Mouse (Mus musculus): ENCODE results near the gene Fzd2. TPM values are rescaled to one million over a fixed set of nuclear protein-coding genes. Genes with fewer than 3 reads are reported as not detected.
"Not testable (repeated sequence)": the region's sequence is repeated elsewhere in the genome, so short reads cannot be mapped to it uniquely, and the experiment has no call there.

The Fzd2 gene
- total RNA-seq, 2 experiments from 2014 or later = not detected

DNA sequence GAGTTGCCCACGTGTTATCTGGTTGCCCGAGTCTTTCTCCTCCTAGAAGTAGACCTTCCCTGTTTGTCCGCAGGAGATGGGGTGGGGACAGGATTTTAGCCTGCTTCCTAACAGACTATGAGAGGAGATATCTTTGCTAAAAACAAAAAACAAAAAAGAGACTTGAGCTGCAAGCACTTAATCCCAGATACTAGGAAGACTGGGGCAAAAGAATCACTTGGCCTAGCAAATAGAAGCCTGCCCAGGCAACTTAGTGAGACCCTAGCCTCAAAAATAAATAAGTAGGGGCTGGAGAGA lies 24.2 kb upstream of the Fzd2 start:
- ATAC-seq (replicated peaks; ENCODE audit: poor library complexity, severe bottlenecking) = no peak

DNA sequence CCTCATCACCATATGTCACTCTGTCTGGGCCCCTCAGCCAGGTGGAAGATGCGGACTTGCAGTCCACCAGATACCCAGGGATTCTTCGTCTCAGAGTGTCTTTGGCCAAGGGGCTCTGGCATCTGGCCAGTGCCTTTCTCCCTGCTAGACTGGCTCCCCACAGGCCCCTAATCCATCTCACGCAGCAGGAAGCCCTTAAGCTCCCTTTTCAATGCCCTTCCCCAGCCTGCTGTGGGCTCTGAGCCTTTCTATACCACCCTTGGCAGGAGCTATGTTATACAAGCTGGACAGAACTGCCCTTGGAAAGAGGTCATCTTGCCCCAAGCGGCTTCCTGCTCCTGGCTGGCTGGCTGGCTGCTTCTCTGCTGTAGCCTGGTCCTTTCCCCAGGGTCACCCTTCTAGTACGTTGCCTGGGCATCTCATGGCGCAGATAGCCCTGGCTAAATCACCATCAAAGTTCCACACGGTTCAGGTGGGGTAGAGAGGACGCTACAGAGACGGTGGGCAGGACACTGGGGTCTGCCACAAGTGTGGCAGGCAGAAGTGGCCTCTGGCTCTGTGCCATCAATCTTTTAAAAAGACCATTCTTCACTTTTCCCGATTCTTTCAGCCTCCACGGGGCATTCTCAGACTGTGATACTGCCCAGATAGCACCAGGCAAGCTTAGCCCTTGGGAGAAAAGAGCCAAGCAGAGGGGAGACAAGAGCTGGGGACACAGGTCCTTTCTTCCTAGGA lies 22.7 kb upstream of the Fzd2 start:
- no peak for ATAC-seq (replicated peaks; ENCODE audit: poor library complexity, severe bottlenecking)

DNA sequence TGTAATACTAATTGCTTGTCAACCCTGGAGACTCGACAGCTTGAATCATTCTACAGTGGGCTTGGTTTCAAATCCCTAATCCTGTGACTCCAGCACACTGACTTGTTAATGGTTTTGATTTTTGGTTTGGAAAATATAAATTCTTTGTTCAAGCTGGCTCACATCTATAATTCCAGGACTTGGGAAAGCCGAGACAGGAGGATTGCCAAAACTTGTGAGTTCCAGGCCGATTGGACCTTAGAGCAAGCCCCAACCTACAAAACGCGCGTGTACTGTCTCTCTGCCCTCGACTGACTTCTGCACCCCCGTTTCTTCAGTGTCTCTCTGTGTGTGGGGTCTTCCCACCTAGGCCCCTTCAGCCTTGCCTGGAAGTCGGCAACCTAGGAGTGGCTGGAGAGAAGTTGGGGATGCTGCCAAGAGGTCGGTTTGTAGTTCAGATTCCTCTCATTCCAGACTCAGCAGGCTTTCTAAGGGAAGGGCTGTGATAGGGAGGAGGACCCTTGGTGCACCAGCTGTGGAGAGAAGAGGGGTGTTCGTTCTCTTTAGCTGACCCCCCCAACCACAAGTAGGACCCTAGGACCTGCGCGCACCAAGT lies 22.1 kb upstream of the Fzd2 start:
- no peak for ATAC-seq (replicated peaks; ENCODE audit: poor library complexity, severe bottlenecking)

DNA sequence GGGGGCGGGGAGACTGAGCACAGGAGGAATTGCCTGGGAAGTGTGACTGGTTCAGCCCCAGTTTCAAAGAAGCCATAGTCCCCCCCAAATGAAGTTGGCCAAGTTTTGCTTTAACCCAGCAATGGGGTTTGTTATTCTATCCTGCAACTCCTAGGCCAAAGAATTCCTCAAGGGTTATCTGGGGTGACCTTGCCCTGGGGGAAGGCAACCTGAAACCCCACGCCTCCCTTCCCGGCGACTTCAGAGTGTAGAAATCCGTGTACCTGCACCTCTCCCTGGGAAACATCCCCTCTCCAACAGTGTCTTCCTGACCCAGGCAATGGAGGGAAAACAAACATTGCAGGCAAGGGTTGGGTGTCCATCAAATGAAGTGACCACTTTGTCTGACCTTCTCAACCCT lies 21.5 kb upstream of the Fzd2 start:
- no peak for ATAC-seq (replicated peaks; ENCODE audit: poor library complexity, severe bottlenecking)

DNA sequence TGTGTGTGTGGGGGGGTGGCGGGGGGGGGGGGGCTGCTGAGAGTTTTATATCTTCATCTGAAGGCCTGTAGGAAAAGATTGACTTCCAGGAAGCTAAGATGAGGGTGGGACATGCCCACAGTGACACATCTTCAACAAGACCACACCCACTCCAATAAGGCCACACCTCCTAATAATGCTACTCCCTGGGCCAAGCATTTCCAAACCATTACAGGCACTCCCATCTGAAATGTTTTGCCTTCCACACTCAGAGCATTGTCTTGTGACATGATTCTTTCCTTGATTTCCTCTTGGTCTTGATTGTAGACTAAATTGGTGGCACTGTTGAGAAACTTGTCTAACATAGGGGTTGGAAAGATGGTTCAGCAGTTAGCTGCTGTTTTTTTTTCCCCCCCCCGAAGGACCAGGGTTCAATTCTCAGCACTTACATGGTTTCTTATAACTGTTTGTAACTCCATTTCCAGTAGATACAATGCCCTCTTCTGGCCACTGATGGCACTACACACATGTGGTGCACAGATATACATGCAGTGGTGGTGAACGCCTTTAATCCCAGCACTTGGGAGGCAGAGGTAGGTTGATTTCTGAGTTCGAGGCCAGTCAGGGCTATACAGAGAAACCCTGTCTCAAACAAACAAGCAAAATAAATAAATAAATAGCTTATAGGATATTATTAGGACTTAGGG lies 17.6 kb upstream of the Fzd2 start:
- ATAC-seq (replicated peaks; ENCODE audit: poor library complexity, severe bottlenecking) = no peak

DNA sequence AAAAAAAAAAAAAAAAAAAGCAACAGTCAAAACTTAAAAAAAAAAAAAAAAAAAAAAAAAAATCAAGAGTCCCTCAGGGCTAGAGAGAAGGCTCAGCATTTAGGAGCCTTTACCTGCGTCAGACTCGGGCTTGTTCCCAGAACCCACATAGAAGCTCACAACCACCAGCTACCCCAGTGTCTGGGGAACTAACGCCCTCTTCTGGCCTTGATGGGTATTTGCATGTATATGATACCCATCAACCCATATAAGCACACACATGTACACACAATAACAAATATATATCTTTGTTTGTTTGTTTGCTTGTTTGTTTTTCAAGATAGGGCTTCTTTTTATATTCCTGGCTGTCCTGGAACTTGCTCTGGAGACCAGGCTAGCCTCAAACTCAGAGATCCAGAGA lies 16.6 kb upstream of the Fzd2 start:
- ATAC-seq (replicated peaks; ENCODE audit: poor library complexity, severe bottlenecking) = no peak

DNA sequence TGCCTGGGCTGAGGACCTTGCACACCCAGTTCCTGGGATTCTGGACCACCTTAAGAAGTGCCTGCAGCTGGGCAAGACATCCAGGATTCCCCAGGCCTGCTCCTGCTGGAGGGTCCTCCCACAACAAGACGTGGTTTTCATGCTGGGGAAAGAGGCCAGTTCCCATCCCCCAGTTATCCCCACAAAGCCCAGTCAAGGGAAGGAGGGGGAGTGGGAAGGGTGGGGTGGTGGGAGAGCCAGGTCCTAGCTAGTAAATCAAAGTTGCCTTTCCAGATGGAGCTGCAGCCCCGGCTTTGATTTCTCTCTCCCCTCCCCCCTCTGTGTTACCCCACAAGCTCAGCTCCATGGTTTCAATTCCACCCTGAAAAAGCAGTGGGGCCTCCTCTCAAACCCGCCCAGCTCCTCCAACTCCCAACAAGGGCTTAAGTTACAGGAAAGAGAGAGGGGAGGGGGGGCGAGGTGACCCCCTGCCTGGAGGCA lies 8.8 kb upstream of the Fzd2 start:
- ATAC-seq (replicated peaks; ENCODE audit: poor library complexity, severe bottlenecking) = no peak

DNA sequence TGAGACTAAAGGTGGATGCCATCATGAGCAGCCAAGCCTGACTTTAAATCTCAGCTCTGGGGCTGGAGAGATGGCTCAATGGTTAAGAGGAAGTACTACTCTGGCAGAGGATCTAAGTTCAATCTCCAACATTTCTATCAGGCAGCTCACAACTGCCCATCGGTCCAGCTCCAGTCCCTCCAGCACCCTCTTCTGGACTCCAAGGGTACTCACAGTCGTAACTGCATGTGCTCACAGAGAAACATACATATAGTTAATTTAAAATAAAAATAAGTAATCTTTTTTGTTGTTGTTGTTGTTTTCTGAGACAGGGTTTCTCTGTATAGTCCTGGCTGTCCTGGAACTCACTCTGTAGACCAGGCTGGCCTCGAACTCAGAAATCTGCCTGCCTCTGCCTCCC lies 4.3 kb upstream of the Fzd2 start:
- ATAC-seq (replicated peaks; ENCODE audit: poor library complexity, severe bottlenecking) = 0 out of 2 replicates have a peak, but pooled peaks have one; percentile 38

DNA sequence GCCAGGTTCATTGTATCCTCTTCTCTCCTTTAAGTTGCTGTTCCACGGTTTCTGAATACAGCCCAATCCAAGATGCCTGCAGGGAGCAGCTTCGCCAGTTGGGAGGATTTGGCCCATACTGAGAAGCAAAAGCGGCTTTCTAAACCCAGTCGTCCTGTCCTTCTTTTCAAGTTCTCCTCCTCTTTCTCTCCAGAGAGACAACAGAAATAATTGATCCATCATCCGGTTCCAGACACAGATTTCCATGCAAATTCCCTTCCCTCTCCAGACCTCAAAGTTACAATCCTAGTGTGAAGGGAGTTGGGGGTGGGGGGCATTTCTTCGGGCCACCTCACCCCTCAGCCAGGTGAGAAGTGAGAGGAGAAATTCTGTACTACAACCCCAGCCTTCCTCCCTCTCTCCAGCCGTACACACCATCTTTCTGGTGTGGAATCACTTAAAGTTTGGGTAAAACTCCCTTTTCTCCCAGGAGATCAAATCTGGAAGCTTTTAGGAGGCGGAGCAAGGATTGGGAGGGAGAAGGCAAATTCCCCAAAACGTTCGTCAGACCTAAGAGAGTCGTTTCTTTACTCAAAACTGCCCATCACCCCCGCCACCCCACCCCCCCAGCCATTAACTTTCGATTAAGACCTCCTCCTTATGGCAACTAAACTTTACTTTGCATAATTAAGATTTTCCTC lies 1.2 kb upstream of the Fzd2 start:
- no peak for ATAC-seq (replicated peaks; ENCODE audit: poor library complexity, severe bottlenecking)

DNA sequence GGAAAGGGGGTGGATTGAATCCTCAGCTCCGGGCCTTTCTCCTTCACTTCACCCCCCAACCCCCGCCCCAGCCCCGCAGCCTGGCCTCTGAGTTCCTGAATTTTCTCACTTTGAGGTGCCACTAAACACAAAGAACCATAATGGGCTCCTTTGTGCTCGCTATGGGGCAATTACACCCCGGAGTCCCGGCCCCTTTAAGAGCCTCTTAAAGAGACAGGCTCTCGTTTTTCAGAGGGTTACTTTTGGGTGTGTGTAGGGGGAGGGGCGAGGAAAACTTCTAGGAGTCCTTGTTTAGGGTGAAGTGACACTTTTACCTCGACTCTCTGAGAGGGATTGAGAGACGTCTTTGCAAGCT lies 723 bp upstream of the Fzd2 start:
- no peak for ATAC-seq (replicated peaks; ENCODE audit: poor library complexity, severe bottlenecking)

DNA sequence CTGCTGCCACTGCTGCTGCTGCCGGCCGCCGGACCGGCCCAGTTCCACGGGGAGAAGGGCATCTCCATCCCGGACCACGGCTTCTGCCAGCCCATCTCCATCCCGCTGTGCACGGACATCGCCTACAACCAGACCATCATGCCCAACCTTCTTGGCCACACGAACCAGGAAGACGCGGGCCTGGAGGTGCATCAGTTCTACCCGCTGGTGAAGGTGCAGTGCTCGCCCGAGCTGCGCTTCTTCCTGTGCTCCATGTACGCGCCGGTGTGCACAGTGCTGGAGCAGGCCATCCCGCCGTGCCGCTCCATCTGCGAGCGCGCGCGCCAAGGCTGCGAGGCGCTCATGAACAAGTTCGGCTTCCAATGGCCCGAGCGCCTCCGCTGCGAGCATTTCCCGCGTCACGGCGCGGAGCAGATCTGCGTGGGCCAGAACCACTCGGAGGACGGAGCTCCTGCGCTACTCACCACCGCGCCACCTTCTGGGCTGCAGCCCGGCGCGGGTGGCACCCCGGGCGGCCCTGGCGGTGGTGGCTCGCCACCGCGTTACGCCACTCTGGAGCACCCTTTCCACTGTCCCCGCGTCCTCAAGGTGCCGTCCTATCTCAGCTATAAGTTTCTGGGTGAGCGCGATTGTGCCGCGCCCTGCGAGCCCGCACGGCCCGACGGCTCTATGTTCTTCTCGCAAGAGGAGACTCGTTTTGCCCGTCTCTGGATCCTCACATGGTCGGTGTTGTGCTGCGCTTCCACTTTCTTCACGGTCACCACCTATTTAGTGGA lies 769 bp downstream of the Fzd2 start:
- ATAC-seq (replicated peaks; ENCODE audit: poor library complexity, severe bottlenecking) = peak; percentile 23; the same call in 1 of the 2 replicates

DNA sequence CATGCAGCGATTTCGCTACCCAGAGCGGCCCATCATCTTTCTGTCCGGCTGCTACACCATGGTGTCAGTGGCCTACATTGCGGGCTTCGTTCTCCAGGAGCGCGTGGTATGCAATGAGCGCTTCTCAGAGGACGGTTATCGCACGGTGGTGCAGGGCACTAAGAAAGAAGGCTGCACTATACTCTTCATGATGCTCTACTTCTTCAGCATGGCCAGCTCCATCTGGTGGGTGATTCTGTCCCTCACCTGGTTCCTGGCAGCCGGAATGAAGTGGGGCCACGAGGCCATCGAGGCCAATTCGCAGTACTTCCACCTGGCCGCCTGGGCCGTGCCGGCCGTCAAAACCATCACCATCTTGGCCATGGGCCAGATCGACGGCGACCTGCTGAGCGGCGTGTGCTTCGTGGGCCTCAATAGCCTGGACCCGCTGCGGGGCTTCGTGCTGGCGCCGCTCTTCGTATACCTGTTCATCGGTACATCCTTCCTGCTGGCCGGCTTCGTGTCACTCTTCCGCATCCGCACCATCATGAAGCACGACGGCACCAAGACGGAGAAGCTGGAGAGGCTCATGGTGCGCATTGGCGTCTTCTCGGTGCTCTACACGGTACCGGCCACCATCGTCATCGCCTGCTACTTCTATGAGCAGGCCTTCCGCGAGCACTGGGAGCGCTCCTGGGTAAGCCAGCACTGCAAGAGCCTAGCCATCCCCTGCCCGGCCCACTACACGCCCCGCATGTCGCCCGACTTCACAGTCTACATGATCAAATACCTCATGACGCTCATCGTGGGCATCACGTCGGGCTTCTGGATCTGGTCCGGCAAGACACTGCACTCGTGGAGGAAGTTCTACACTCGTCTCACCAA lies 1.6 kb downstream of the Fzd2 start:
- no peak for ATAC-seq (replicated peaks; ENCODE audit: poor library complexity, severe bottlenecking)

DNA sequence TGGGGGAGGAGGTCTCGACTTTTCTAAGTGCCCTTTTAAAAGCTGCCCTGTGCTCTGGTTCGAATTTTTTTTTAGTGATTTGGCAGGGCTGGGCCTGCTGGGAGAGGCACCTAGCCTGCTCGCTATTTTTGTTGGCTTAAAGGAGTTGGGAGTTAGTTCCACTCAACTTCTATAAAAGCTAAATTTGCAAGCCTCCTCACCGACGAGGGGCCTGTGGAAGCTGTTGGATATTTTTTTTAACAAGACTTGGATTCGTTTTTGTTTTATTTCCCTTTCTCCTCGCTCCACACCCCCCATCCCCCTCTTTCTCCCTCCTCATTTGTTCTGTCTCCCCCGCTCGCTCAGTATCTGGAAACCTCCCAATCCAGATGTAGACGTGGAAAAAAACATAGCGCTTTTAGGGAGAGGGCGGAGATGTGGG lies 2.6 kb downstream of the Fzd2 start:
- ATAC-seq (replicated peaks; ENCODE audit: poor library complexity, severe bottlenecking) = no peak

DNA sequence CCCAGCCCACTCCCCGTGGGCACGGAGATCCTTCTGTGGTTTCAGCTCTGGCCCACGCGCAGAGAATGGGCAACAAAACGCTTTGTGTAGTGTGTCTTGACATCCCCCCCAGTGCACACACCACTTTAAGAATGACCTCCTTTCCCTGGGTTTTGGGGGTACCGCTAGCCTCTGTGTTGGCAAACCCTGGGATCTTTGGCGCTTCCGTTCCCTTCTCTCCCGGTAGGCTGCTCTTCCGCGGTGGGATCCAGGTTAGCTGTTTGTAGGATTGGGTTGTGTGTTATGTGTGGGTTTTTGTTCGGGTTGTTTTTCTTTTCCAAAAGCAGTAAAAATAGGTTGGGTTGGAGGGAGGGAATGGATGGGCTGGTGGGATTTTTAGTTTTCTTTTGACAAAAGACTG lies 3.0 kb downstream of the Fzd2 start:
- ATAC-seq (replicated peaks; ENCODE audit: poor library complexity, severe bottlenecking) = not testable (repeated sequence)

DNA sequence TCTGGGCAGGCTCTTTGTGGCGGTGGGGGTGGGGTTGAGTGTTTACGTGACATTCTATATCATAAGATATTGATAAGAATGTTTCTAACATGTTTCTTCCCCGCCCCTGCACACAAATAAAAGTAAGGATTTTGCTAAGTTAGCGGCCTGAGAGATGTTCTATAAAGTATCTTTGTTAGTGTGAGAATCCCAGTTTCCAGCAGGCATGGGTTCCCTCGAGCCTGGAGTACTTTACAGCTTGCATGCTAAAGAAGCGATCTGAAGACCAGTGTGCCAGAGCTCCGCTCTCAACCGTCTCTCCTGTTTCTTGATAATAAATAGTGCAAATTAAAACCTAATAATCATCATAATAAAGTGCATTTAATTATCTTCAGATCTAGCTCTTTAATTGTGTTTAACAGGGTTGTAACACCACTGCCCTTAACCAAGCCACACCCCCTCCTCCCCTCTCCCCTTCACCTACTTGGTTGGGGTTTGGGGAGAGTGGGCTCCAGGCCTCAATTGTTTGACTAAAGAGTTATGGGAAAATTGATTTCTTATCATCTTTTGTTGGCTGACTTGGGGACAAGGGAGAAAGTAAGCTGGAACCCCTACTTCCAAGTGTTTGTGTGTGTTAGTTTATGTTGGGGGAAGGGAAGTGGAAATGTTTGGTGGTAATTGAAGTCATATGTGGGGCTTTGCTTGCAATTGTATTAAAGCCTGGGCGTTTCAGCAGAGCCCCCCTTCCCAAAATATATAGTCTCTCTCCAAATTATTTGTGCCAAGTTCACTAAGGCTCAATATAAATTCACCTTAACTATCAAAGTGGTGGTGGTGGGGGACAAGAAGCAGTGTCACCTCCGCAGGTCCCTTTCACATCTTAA lies 3.7 kb downstream of the Fzd2 start:
- ATAC-seq (replicated peaks; ENCODE audit: poor library complexity, severe bottlenecking) = no peak

DNA sequence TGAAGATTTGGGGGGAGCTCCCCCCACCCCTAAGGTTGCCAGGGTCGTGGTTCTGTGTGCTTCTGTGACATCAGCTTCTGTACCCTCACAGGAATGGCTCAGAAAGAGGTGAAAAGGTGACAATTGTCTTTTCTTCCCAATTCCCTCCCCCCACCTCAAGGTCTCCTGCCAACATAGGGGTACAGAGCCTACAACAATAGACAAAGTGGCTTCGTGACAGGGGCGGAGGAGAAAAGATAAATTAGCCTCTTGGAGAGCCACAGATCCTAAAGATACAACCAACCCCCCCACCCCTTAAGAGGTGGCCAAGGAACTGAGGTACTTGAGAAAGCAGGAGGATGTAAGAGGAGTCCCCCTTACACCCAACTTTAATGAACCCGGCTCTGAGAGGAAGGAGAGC lies 4.5 kb downstream of the Fzd2 start:
- no peak for ATAC-seq (replicated peaks; ENCODE audit: poor library complexity, severe bottlenecking)

DNA sequence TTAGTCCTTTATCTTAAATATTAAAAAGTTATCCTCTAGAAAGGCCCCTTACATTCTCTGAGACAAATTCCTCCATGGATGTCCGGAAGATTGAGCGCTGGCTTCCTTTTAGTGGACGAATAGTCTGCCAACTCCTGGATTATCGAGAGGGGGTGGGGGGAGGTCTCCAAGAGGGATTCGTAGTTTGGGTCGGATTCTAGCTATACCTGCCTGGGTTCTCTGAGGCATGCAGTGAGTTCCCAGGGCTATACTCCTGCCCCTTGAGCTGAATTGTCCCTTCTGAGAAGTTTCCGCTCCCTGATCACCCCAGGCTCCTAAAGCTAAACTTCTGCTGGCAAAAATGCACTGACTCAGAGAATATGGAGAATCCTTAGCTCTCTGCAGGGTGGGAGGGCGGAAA lies 5.3 kb downstream of the Fzd2 start:
- ATAC-seq (replicated peaks; ENCODE audit: poor library complexity, severe bottlenecking) = no peak

DNA sequence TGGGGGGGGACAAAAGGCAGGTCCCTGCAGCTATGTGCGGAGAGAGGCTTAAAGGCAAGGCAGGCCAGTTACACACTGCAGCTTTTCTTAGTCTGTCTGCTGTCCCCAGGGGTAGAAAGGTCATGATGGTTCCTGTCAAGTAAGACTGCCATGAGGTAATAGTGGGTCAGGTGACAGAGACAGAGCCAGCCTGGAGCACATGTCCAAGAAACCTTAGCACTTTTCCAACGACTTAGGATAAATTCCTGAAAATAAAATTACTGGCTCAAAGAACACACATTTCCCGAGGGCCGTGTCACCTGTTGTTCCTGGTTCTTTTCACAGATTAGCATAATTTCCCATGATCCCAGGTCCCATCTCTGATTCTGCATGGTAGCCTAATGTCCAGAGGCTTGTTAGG lies 6.1 kb downstream of the Fzd2 start:
- no peak for ATAC-seq (replicated peaks; ENCODE audit: poor library complexity, severe bottlenecking)
